Mouse (Mus musculus) monocyte, adult 5-6 weeks (primary cell): ENCODE measurements at regions not wholly inside any gene's neighbourhood (a gene's known extent, or its start where the extent isn't known, plus 50 kb on each side); places are given as distances from the start of the nearest gene placed in this dataset.
"Not testable (repeated sequence)": the region's sequence is repeated elsewhere in the genome, so short reads cannot be mapped to it uniquely, and the experiment has no call there.

Experiments used
- ATAC-seq: fragments of 153-309, 156-312 bp; replicated peaks from 2 replicates; pipeline ENCODE4 v1.8.0; 2017; ENCODE audit warnings: mild to moderate bottlenecking; ENCODE audit not compliant: low TSS enrichment, insufficient number of reproducible peaks, severe bottlenecking, poor library complexity, low FRiP score

DNA sequence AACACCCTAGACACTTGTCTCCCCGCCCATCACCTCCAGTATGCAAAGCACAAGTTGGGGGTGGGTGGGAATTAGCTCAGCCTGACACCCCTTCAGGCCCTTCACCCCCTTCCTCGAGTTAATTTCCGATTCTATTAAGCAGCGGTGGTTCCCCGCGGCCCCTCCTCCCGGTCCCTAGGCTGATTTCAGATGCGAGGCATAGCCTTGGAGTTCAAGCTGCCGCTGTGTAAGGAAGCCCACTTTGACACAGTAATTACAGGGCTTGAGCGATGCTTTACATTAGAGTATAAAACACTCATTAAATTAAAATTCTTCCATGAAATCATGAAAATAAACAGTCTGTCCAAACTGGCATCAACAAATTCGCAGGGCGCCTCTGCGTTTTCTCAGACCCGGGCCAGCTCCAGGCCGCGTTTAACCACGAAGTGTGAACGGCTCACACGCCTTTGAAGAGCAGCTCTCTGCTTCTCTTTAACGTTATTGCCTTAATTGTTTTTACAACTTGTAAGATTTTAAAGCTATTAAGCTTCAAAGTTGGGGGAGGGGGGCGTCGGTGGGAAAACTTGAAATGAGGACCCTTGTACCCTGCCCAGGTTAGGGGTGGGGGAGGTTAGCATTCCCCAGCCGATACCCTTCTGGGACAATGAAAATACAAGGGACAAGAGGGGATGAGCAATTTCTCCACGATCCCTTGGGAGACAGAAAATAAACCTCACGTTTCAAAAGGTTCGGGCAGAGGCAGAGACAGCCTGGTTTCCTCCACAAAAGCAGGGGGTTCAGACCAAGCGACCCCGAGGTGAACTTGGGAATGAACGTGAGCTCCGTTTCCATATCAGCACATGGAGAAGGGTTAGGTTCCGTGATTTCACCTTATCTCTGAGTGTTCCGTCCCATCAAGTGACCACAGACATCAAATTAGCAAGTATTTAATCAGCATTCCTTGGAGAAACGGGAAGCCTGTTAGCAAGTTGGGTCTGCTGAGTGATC, 114.4 kb downstream of the Dicer1 start:
- ATAC-seq, result no peak

- ATAC-seq, result no peak
Observed at GRCm38 (mm10) chr12:104636474-104636873, 115.3 kb downstream of the Dicer1 start.

GRCm38 (mm10) chr12:104634818-104635217, 116.9 kb downstream of the Dicer1 start:
- no peak for ATAC-seq

DNA sequence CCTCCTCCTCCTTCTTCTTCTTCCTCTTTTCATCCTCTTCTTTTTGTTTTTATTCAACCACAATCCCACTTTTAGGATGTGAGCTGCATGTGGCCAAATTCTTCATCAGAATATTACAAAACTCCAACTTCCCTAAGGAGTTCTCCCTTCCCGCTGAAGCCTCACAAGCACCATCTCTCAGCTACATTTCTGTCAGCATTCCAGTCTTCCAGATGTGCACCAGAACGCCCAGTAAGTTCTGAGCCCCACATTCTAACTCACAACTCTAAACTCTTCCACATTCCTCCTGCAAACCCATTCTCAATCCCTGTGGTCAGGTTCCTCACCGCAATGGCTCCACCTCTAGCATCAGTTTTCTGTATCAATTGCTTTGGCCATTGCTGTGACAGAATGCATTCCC, 121.2 kb downstream of the Dicer1 start:
- ATAC-seq, result no peak

DNA sequence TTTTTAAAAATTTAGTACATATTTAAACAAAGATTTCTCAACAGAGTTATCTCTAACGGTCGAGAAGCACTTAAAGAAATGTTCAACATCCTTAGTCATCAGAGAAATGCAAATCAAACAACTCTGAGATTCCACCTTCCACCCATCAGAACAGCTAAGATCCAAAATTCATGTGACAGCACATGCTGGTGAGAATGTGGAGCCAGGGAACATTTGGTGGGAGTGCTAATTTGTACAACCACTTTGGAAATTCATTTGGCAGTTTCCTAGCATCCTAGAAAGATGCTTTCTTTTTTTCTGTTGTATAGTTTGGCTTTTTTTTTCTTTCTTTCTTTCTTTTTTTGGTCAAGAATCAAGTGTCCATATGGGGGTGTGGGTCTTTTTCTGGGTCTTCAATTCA, 122.3 kb downstream of the Dicer1 start:
- ATAC-seq, result no peak

DNA sequence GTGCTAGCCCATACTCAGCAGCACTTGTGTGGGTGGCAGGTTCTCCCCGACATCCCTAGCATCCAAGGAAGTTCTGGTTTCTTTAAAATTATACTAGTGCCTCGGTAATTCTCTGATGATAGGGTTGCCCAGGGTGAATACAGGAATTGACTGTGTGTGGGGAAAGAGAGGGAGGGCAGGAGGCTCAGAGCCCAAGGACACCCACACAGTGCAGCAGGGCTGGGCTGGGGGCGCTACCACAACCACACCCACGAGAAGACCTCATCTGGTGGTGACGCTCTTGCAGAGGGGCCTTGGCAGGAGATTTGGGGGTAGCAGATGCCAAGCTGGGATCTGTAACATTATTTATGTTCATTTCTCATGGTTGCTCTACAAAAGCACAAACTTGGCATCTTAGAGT, 125.7 kb downstream of the Dicer1 start:
- ATAC-seq, result no peak

DNA sequence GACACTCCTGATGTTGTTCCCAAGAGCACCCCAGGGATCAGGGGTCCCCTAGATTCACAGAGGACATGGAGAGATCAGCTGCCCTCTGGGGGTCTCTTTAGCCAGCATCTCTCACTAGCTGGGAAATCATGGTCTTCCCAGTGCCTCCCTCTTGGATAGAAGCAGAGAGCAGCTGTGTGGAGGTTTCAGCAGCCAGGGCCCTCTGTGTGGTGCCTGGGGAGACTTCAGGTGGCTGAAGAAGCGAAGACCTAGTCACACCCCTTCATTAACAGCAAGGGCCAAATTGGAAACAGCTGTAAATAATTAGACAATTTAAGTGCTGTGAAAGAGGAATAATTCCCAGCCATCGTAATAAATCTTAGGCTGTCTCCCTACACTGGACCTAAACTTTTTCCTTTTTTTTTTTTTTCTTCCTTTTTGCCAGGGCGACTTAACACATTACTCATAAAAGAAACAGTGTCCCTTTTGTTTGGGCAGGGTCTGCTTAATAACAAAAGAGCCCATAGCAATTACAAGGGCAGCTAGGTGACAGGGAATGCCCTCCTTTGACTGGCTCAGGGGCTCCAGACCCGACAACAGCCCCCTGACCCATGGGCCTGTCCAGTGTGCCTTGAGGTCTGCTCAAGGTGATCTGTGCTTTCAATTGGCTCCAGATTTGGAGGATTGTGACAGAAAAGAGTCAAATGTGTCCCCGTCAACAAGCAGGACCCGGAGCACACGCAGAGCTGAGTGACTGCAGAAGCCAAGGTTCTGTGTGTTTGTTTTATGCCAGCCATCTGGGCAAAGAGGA, 127.7 kb downstream of the Dicer1 start:
- no peak for ATAC-seq

DNA sequence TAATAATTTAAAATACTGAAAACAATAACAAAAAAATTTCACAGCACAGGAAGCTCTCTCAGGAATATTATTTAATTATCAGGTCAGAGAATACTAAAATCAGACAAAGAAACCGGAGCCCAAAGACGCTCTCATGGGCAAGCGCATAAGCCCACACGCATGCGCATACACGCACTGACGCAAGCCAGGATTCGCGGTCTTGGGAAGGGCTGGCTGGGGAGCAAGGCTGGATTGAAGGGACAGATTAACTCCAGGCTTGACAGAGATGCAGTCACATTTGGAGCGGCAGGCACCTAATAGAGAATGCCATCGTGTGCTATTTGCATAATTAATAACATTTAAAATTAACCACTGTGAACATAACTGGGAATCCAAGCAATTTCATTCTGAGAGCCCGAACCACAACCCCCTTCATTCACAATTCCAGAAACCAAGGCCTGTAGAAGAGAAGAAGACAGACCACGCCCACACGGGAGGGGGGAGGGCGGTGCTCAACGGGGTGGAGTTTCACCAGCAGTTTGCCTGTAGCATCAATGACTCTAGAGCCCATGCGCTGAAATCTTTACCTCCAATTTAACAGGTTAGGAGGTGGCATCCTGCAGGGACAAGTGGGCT, 134.5 kb downstream of the Dicer1 start:
- no peak for ATAC-seq

DNA sequence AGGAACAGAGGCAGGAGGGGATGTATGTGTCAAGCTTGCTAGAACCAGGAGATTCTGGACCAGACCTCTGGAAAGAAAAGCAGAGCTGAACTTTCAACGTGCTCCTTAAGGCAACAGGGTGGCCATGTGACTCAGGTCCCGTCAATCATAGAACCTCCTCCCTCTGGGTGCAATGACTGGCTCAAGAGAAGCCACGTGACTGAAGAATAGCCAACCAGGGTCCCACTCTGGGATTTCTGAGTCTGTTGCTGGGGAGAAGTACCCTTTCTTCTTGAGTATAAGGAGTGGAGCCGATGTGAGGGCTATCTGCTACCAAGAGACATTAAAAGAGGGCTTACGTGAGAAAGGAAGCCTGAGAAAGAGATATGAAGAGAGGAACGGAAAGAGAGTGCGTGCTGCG, 137.5 kb downstream of the Dicer1 start:
- ATAC-seq, result no peak

DNA sequence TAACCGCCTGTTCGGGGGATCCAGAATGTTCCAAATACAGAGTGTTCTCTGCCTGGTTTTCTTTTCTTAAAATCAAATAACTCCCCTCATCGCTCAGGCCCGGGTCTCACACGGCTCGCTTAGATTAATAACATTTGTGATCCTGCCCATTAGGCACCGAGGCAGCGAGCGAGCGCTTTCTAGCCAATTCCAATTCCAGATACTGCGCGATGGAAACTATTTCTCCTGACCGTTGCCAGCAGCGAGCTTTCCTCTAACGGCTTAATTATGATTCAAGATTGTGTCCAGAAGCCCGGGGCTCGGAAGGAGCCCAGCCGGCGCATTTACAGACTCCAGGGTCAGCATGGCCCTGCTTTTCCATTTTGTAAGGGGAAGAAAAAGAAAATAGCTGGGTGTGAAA, 136.6 kb upstream of the Gsc start:
- no peak for ATAC-seq

DNA sequence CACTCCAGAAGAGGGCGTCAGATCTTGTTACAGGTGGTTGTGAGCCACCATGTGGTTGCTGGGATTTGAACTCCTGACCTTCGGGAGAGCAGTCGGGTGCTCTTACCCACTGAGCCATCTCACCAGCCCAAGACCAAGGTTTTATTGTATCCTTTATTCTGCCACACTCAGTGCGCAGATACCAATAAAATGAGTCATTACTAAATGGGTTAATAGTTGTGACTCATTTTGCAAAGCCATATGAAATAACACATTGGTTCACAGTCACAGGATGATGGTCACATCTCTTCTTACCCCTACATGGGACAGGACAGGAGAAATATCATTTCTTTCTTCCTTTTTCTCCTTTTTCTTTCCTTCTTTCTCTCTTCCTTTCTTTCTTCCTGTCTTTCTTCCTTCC, 135.8 kb upstream of the Gsc start:
- ATAC-seq, result not testable (repeated sequence)

GRCm38 (mm10) chr12:104607410-104607809, 134.3 kb upstream of the Gsc start:
- ATAC-seq, result no peak

DNA sequence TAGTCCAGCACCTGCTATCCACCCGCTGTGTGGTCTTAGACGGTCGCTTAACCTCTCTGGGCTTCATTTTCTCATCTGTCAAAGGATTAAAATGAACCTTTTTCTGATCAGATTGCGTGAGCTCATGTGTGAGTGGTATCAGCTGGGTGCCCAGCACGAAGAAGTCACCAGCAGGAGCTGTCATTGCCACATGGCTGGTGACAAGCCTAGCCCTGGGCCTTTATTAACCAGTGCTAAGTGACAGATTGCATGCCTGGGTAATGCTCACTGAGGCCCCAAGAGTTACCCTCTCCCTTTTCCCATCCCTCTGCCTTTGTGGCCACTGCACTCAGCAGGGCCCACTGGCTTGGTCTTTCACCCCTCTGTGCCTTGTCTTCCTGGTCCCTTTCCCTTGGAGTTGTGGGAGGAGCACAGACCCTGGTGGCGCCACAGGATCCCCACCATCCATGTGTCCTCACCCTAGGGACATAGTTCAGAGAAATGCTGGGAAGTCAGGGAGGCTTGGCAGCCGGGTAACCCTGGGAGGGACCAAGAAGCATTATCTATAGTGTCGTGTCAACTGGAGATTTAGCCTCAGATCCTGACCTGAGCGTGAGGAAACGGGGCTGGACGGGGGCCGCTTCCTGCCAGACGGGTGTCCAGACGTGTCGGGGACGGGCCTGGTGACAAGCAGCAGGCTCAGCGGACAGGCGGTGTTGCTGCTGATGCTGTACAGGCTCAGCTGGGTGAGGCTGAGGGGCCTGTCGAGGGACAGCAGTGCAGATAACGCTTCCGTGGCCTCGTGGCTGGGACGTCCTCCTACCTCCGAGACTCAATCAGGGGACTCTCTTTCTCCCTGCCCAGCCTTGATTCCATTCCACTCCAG, 132.6 kb upstream of the Gsc start:
- peak; percentile 36; the same call in 1 of the 2 replicates for ATAC-seq

GRCm38 (mm10) chr12:104598056-104598455, 124.9 kb upstream of the Gsc start:
- ATAC-seq, result no peak

DNA sequence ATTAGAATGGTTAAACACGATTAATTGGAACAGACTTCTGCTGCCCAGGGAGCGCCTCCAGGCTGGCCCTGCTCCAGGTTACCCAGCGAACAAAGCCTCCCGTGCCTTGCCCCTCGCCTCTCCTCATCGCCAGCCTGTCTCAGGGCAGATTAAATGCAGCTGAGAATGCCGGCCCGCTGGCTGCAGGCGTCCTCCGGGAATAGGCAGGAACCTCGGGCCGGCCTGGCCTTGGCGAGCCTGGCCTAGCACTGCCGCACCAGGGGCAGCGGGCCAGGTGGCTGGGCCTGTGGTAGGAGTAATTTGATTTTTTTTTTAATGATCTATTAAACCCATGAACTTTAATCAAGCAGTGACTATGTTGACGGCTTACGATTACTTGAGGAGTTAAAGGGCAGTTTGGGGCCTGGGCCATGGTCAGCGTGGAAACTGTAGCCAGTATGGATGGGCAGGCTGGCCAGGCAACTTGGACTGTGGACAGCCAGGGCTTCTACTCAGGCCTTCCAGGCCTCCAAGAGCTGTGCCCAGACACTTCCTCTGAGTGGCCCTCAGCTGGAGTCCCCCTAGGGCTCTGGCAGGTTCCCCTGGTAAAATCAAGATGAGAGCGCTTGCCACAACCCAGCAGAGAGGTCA, 120.5 kb upstream of the Gsc start:
- ATAC-seq, result no peak

- no peak for ATAC-seq
Observed at GRCm38 (mm10) chr12:104592791-104593525, 119.8 kb upstream of the Gsc start.

DNA sequence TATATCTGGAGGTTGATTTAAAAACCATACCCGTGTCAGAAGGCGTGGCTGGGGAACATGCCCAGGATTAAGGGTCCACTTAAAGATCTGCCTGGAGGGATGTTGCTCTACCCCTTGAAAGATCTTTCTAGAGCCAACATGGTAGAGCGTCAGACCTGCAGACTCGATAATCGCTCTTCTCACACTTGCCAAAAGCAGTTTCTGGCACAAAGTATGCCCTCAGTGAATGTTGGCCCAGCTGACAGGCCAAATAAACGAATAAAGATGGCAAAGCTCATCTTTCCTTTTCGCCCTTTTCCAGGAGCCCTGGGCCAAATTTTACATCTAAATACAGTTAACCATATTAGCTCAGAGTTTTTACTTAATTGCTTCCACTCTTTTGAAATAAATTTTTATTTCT, 118.4 kb upstream of the Gsc start:
- no peak for ATAC-seq
